23 mouse cellular contexts compared by ENCODE assay signal in the genomic region with DNA sequence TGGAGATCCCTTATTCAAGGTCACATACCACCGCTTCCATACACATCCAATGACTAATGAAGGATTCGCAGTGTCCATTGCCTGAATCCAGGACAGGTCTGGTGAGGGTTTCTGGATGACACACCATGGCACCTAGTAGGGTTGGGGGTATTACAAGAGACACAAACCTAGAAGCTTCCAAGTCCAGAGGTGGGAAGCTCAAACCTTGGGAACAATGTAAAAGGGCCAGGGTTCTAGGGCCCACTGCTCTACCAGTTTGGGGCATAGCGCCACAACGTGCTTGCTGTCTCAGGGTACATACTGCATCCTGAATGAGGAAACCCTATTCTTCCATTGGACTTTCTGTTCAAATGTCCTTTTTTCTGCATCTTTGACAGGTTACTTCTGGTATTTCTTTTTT. TPM values are rescaled to one million over a fixed set of nuclear protein-coding genes. Genes with fewer than 3 reads are reported as not detected.
"Had no signal": no experiment of that assay in that cellular context is flagged by ENCODE, and none has a peak within 500 bp of the region (broad histone marks: within the 10 kb centered on the region; RNA-seq: fewer than 3 reads in every experiment).

No protein-coding gene starts in this region.

- H3K9me3 ChIP-seq: kidney, embryonic 15.5 days; limb, embryonic 15.5 days; liver, embryonic 12.5 days; midbrain, embryonic 15.5 days had no signal

- H3K9ac ChIP-seq: kidney, embryonic 15.5 days; limb, embryonic 15.5 days; liver, embryonic 12.5 days; lung, embryonic 14.5 days; midbrain, embryonic 15.5 days had no signal

- H3K4me2 ChIP-seq: kidney, embryonic 15.5 days; limb, embryonic 15.5 days; liver, embryonic 12.5 days; lung, embryonic 14.5 days; midbrain, embryonic 11.5 days; midbrain, embryonic 15.5 days had no signal

- H3K27ac ChIP-seq: kidney, embryonic 15.5 days; left cerebral cortex, adult 2 months; limb, embryonic 15.5 days; liver, embryonic 12.5 days; midbrain, embryonic 15.5 days had no signal

- DNase-seq: kidney, adult 18-20 months; kidney, postnatal 25 days; lung, embryonic 14.5 days; lung, postnatal 10 days; lung, postnatal 4 days; right cerebral cortex, adult 18-20 months; right cerebral cortex, postnatal 25 days; thymus, adult 2 months; thymus, postnatal 36 days had no signal

- H3K4me1 ChIP-seq: kidney, embryonic 15.5 days; limb, embryonic 15.5 days; midbrain, embryonic 15.5 days had no signal

- H3K4me3 ChIP-seq: kidney, embryonic 15.5 days; left cerebral cortex, adult 2 months; limb, embryonic 15.5 days; liver, embryonic 12.5 days; midbrain, embryonic 15.5 days had no signal

- H3K27me3 ChIP-seq: kidney, embryonic 15.5 days; limb, embryonic 15.5 days; liver, embryonic 12.5 days; midbrain, embryonic 15.5 days had no signal

- ATAC-seq: liver, embryonic 12.5 days; midbrain, embryonic 15.5 days had no signal

RNA-seq across cellular contexts. Expression of gene Fndc7, which starts 8.8 kb away (rescaled TPM):
- polyA plus RNA-seq: kidney, embryonic 15.5 days; limb, embryonic 11.5 days; midbrain, embryonic 11.5 days; stomach, embryonic 14.5 days had no signal

RNA-seq across cellular contexts. Expression of gene Henmt1, which starts 41.0 kb away (rescaled TPM):
- polyA plus RNA-seq: liver, embryonic 16.5 days; small intestine, adult 2 months had no signal

RNA-seq across cellular contexts. Expression of gene Gm9857, which starts 41.6 kb away (rescaled TPM):
- total RNA-seq: layer of hippocampus, postnatal 25 days; left cerebral cortex, adult 2 months; left cerebral cortex, postnatal 25 days; megakaryocyte, adult 5-6 weeks had no signal
- polyA plus RNA-seq: kidney, embryonic 15.5 days; limb, embryonic 11.5 days; limb, embryonic 15.5 days; liver, embryonic 12.5 days; liver, embryonic 16.5 days; lung, embryonic 14.5 days; midbrain, embryonic 11.5 days; midbrain, embryonic 15.5 days; neural tube, embryonic 14.5 days; small intestine, adult 2 months; stomach, embryonic 14.5 days had no signal
